Mouse (Mus musculus): ENCODE data around the gene Abhd14a.

DNA sequence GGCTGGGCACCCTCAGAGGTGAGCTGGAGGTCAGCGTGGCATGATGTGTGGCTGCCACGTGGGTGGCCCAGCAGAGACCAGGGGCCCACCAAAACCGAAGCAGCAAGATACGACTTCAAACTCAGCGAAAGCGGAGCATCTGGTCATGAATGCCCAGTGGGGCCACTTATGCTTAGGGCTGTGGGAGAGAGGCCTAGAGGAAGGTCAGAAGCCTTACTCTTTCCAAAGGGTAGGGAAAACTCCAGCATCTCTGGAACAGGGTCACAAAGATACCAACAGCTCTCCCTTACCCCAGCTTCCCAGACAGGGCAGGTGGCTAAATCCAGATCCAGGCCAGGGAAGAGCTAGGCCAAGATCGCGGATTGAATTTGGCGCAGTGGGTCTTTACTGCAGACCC, 9.7 kb upstream of the Abhd14a start:
- TF ChIP-seq POLR2A (IDR thresholded peaks at IDR 0.05; ENCODE audit: borderline replicate concordance, extremely low read depth, low read depth, low read length), result no peak
- TF ChIP-seq CTCF (IDR thresholded peaks at IDR 0.05; ENCODE audit: insufficient read depth, low read length), result no peak
